Mouse (Mus musculus) embryo, embryonic 11 days (tissue): ENCODE data around the gene Cfap43.

Experiments used
- DNase-seq: peaks from one replicate; pipeline ENCODE4 v3.0.0-alpha.2; 2015

The Cfap43 gene

GRCm38 (mm10) chr19:47919126-47919965 lies at the start of gene Cfap43, which contains the start of gene Itprip:
Gene Cfap43, minus strand, starts transcription at chr19:47919287.
Gene Itprip, minus strand, starts transcription at chr19:47919299.
- DNase-seq, result peak; percentile 93

GRCm38 (mm10) chr19:47958181-47958580 lies 39.1 kb upstream of the Cfap43 start:
- DNase-seq, result no peak

- no peak for DNase-seq
Measured at GRCm38 (mm10) chr19:47953169-47953568, 34.1 kb upstream of the Cfap43 start.

- no peak for DNase-seq
Measured at GRCm38 (mm10) chr19:47950946-47951345, 31.9 kb upstream of the Cfap43 start.

- peak; percentile 47 for DNase-seq
Measured at GRCm38 (mm10) chr19:47946821-47947465, 27.9 kb upstream of the Cfap43 start.

GRCm38 (mm10) chr19:47939361-47939760 lies 20.3 kb upstream of the Cfap43 start:
- DNase-seq, result no peak

- DNase-seq, result peak; percentile 94
Measured at GRCm38 (mm10) chr19:47937443-47938406, 18.6 kb upstream of the Cfap43 start, which contains the start of gene Cfap58. Gene Cfap58, plus strand, starts transcription at chr19:47937675.

- no peak for DNase-seq
Measured at GRCm38 (mm10) chr19:47936938-47937337, 17.9 kb upstream of the Cfap43 start.

- DNase-seq, result no peak
Measured at GRCm38 (mm10) chr19:47936490-47936889, 17.4 kb upstream of the Cfap43 start.

- no peak for DNase-seq
Measured at GRCm38 (mm10) chr19:47935530-47935929, 16.4 kb upstream of the Cfap43 start.

- DNase-seq, result no peak
Measured at GRCm38 (mm10) chr19:47934636-47935238, 15.7 kb upstream of the Cfap43 start.

GRCm38 (mm10) chr19:47934146-47934545 lies 15.1 kb upstream of the Cfap43 start:
- no peak for DNase-seq

- DNase-seq, result peak; percentile 78
Measured at GRCm38 (mm10) chr19:47931982-47932638, 13.0 kb upstream of the Cfap43 start.

GRCm38 (mm10) chr19:47929043-47929442 lies 10.0 kb upstream of the Cfap43 start:
- no peak for DNase-seq

- no peak for DNase-seq
Measured at GRCm38 (mm10) chr19:47927032-47927431, 7.9 kb upstream of the Cfap43 start.

GRCm38 (mm10) chr19:47925819-47926218 lies 6.7 kb upstream of the Cfap43 start:
- DNase-seq, result no peak

GRCm38 (mm10) chr19:47919966-47920375 lies 884 bp upstream of the Cfap43 start:
- no peak for DNase-seq

- DNase-seq, result peak; percentile 57
Measured at GRCm38 (mm10) chr19:47918455-47919101, 509 bp downstream of the Cfap43 start.

- DNase-seq, result peak; percentile 24
Measured at GRCm38 (mm10) chr19:47918016-47918415, 1.1 kb downstream of the Cfap43 start.

- peak; percentile 19 for DNase-seq
Measured at GRCm38 (mm10) chr19:47917396-47917795, 1.7 kb downstream of the Cfap43 start.

- DNase-seq, result no peak
Measured at GRCm38 (mm10) chr19:47915251-47915650, 3.8 kb downstream of the Cfap43 start.
